ENCODE assay signal across 11 mouse cellular contexts in the genomic region with DNA sequence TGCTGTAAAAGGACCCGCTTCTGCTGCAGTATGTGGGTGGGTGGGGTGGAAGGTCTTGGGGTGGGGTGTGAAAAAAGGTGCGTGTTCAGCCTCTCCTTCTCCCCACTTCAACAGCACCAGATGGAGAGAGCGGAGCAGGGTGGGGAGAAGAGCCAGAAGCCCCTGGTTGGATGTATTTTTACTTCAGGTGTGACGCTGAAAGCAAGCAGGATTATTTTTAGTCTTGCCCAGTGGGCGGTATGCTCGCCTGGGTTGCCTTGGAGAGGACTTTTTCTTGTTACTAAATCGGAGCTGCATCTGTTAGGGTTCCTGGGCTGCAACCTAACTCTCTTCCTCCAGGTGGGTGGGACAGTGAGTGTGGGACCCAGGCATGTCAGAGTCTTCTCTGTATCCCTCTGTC.
DNase-seq lines count a peak whose midpoint lies in the region; ATAC-seq and TF ChIP-seq lines count a peak whose summit lies in the region.
"Had no signal": no experiment of that assay in that cellular context is flagged by ENCODE, and none has a peak within 500 bp of the region (broad histone marks: within the 10 kb centered on the region; RNA-seq: fewer than 3 reads in every experiment).

No protein-coding gene starts in this region.

- no peak for DNase-seq in hindbrain, postnatal 0 days (ENCODE audit: low spot score)
- peak; percentile 60 to 70 for DNase-seq in cerebellum, postnatal 10 days
- DNase-seq in frontal cortex, postnatal 25 days (ENCODE audit: low spot score in 2 of 2), result peak; percentile 52 to 70
- DNase-seq in right cerebral cortex, adult 2 months (ENCODE audit: low spot score in 2 of 2), result peak; percentile 88 to 91
- no peak for DNase-seq in spleen, postnatal 10 days (ENCODE audit: low spot score in 2 of 2)
- DNase-seq: heart, postnatal 36 days; kidney, postnatal 25 days; spleen, adult 18-20 months had no signal

- no peaks in the 10 kb centered on the region for H3K36me3 ChIP-seq in hindbrain, embryonic 15.5 days
- no peaks in the 10 kb centered on the region for H3K36me3 ChIP-seq in hindbrain, postnatal 0 days (ENCODE audit: insufficient read depth, low read length)
- H3K36me3 ChIP-seq in kidney, embryonic 15.5 days, result no peaks in the 10 kb centered on the region
- H3K36me3 ChIP-seq: midbrain, embryonic 12.5 days had no signal

- ATAC-seq in hindbrain, embryonic 15.5 days (ENCODE audit: low FRiP score, low read depth), result no peak
- ATAC-seq in hindbrain, postnatal 0 days, result no peak
- ATAC-seq in kidney, embryonic 15.5 days (replicated peaks; ENCODE audit: low FRiP score), result no peak

- no peaks in the 10 kb centered on the region for H3K9me3 ChIP-seq in hindbrain, embryonic 15.5 days
- no peaks in the 10 kb centered on the region for H3K9me3 ChIP-seq in hindbrain, postnatal 0 days (ENCODE audit: low read length)
- H3K9me3 ChIP-seq in kidney, embryonic 15.5 days (replicated peaks), result no peaks in the 10 kb centered on the region
- H3K9me3 ChIP-seq: midbrain, embryonic 12.5 days had no signal

- 60% methylated on average over 7 of the region's 7 CpGs for WGBS in hindbrain, embryonic 15.5 days
- WGBS in hindbrain, postnatal 0 days, result 50% methylated on average over 7 of the region's 7 CpGs
- 66% methylated on average over 7 of the region's 7 CpGs for WGBS in kidney, embryonic 15.5 days

- no peak overlapping the region for H3K9ac ChIP-seq in hindbrain, embryonic 15.5 days
- H3K9ac ChIP-seq in hindbrain, postnatal 0 days (replicated peaks; ENCODE audit: low read length), result no peak overlapping the region
- H3K9ac ChIP-seq in kidney, embryonic 15.5 days, result no peak overlapping the region
- H3K9ac ChIP-seq: midbrain, embryonic 12.5 days had no signal

- no peaks in the 10 kb centered on the region for H3K27me3 ChIP-seq in hindbrain, embryonic 15.5 days
- H3K27me3 ChIP-seq in hindbrain, postnatal 0 days (ENCODE audit: insufficient read depth, low read length), result no peaks in the 10 kb centered on the region
- no peaks in the 10 kb centered on the region for H3K27me3 ChIP-seq in kidney, embryonic 15.5 days
- H3K27me3 ChIP-seq: midbrain, embryonic 12.5 days had no signal

- no peak overlapping the region for H3K4me3 ChIP-seq in hindbrain, embryonic 15.5 days
- no peak overlapping the region for H3K4me3 ChIP-seq in hindbrain, postnatal 0 days (ENCODE audit: low read length)
- no peak overlapping the region for H3K4me3 ChIP-seq in kidney, embryonic 15.5 days (replicated peaks)
- H3K4me3 ChIP-seq: midbrain, embryonic 12.5 days had no signal

- peaks cover 24% of the 10 kb centered on the region for H3K4me1 ChIP-seq in hindbrain, embryonic 15.5 days (replicated peaks)
- peaks cover 7% of the 10 kb centered on the region; the same call in 1 of the 2 replicates for H3K4me1 ChIP-seq in hindbrain, postnatal 0 days (ENCODE audit: insufficient read depth, low read length)
- H3K4me1 ChIP-seq in kidney, embryonic 15.5 days, result peaks cover 15% of the 10 kb centered on the region; the same call in 1 of the 2 replicates

- no peak overlapping the region for H3K4me2 ChIP-seq in hindbrain, embryonic 15.5 days
- H3K4me2 ChIP-seq in hindbrain, postnatal 0 days (ENCODE audit: low read depth, low read length), result no peak overlapping the region
- no peak overlapping the region for H3K4me2 ChIP-seq in kidney, embryonic 15.5 days
- H3K4me2 ChIP-seq: midbrain, embryonic 12.5 days had no signal

- no peak for TF ChIP-seq CTCF in hindbrain, postnatal 0 days (IDR thresholded peaks at IDR 0.05; ENCODE audit: low read depth)

- H3K27ac ChIP-seq in hindbrain, embryonic 15.5 days (replicated peaks), result 0 out of 2 replicates have a peak overlapping the region, but pooled peaks have one; percentile 37
- no peak overlapping the region; the same call in 1 of the 2 replicates for H3K27ac ChIP-seq in hindbrain, postnatal 0 days
- H3K27ac ChIP-seq in kidney, embryonic 15.5 days, result no peak overlapping the region
- H3K27ac ChIP-seq: midbrain, embryonic 12.5 days had no signal

Comparison
In these comparisons a context has a peak if more than half of its experiments do, and no peak if none do; other contexts are left out.
1. DNase-seq: peak in cerebellum, postnatal 10 days (2 of 2), frontal cortex, postnatal 25 days (2 of 2) and right cerebral cortex, adult 2 months (2 of 2); none in hindbrain, postnatal 0 days (single experiment) and spleen, postnatal 10 days (0 of 2).